Mouse (Mus musculus): ENCODE measurements around the gene Angptl8. TPM values are rescaled to one million over a fixed set of nuclear protein-coding genes. Genes with fewer than 3 reads are reported as not detected.
"Not testable (repeated sequence)": the region's sequence is repeated elsewhere in the genome, so short reads cannot be mapped to it uniquely, and the experiment has no call there.

Gene Angptl8
- total RNA-seq (2021), result not detected
- long read RNA-seq, experiment 1, partial matches to known transcripts, result 0 of 2 reads
- long read RNA-seq, experiment 1, other reads (novel, unspliced or antisense), result 2 of 2 reads
- long read RNA-seq, experiment 2, result 0 reads

GRCm38 (mm10) chr9:21835258-21835912, at the start of gene Angptl8:
Gene Angptl8, plus strand, starts transcription at chr9:21835510.
- peak; percentile 48 to 55 for DNase-seq
- intact Hi-C loops (cut with DNase I), result no loop called here

GRCm38 (mm10) chr9:21786309-21786708, 49.0 kb upstream of the Angptl8 start:
- intact Hi-C loops (cut with DNase I), result loop anchor here (2.0 kb wide), 1 partner anchor 18 kb away; no protein-coding TSS in a partner anchor
- DNase-seq, result not testable (repeated sequence)

GRCm38 (mm10) chr9:21786906-21787305, 48.4 kb upstream of the Angptl8 start:
- intact Hi-C loops (cut with DNase I), result loop anchor here (1.0 to 2.0 kb wide), 2 partner anchors 18 to 82 kb away; no protein-coding TSS in a partner anchor
- DNase-seq, result peak; percentile 80 to 81

- intact Hi-C loops (cut with DNase I), result loop anchor here (1.0 to 2.0 kb wide), 2 partner anchors 17 to 82 kb away; no protein-coding TSS in a partner anchor
- no peak for DNase-seq
These were observed 47.7 kb upstream of the Angptl8 start for GRCm38 (mm10) chr9:21787654-21788053.

- intact Hi-C loops (cut with DNase I), result no loop called here
- no peak for DNase-seq
These were observed 47.1 kb upstream of the Angptl8 start for GRCm38 (mm10) chr9:21788234-21788633.

GRCm38 (mm10) chr9:21791861-21792260, 43.4 kb upstream of the Angptl8 start:
- peak; percentile 72 for DNase-seq
- intact Hi-C loops (cut with DNase I), result no loop called here

- peak in 1 of 2 experiments; percentile 54 for DNase-seq
- intact Hi-C loops (cut with DNase I), result no loop called here
These were observed 42.7 kb upstream of the Angptl8 start for GRCm38 (mm10) chr9:21792644-21793043.

- intact Hi-C loops (cut with DNase I); DNase-seq: not testable (repeated sequence)
These were observed 41.8 kb upstream of the Angptl8 start for GRCm38 (mm10) chr9:21793507-21793906.

GRCm38 (mm10) chr9:21794344-21794834, 40.9 kb upstream of the Angptl8 start:
- DNase-seq, result no peak
- intact Hi-C loops (cut with DNase I), result no loop called here

- intact Hi-C loops (cut with DNase I), result no loop called here
- DNase-seq, result no peak
These were observed 40.4 kb upstream of the Angptl8 start for GRCm38 (mm10) chr9:21794925-21795324.

- intact Hi-C loops (cut with DNase I), result no loop called here
These were observed 39.7 kb upstream of the Angptl8 start for GRCm38 (mm10) chr9:21795579-21795978.

GRCm38 (mm10) chr9:21796259-21796658, 39.1 kb upstream of the Angptl8 start:
- DNase-seq, result no peak

More at GRCm38 (mm10) chr9:21795579-21795978, 39.7 kb upstream of the Angptl8 start:
- DNase-seq, result no peak

GRCm38 (mm10) chr9:21796919-21797318, 38.4 kb upstream of the Angptl8 start:
- DNase-seq, result no peak
- intact Hi-C loops (cut with DNase I), result loop anchor here (2.0 kb wide), 1 partner anchor 28 kb away; no protein-coding TSS in a partner anchor

More at GRCm38 (mm10) chr9:21796259-21796658, 39.1 kb upstream of the Angptl8 start:
- intact Hi-C loops (cut with DNase I), result loop anchor here (2.0 kb wide), 1 partner anchor 27 kb away; no protein-coding TSS in a partner anchor

GRCm38 (mm10) chr9:21797921-21798344, 37.4 kb upstream of the Angptl8 start:
- intact Hi-C loops (cut with DNase I), result loop anchor here (2.0 kb wide), 1 partner anchor 29 kb away; no protein-coding TSS in a partner anchor
- peak; percentile 83 to 86 for DNase-seq

- intact Hi-C loops (cut with DNase I), result no loop called here
- peak; percentile 93 to 96 for DNase-seq
These were observed 36.8 kb upstream of the Angptl8 start, which contains the start of gene Kank2 for GRCm38 (mm10) chr9:21798345-21799009. Gene Kank2, minus strand, starts transcription at chr9:21798744.

- no peak for DNase-seq
- intact Hi-C loops (cut with DNase I), result no loop called here
These were observed 36.3 kb upstream of the Angptl8 start for GRCm38 (mm10) chr9:21799010-21799350.

GRCm38 (mm10) chr9:21801121-21801520, 34.2 kb upstream of the Angptl8 start:
- intact Hi-C loops (cut with DNase I), result loop anchor here (5.0 to 10.0 kb wide), 2 partner anchors 99 to 196 kb away; no protein-coding TSS in a partner anchor
- no peak for DNase-seq

GRCm38 (mm10) chr9:21801591-21801990, 33.7 kb upstream of the Angptl8 start:
- intact Hi-C loops (cut with DNase I), result loop anchor here (5.0 to 10.0 kb wide), 2 partner anchors 99 to 197 kb away; no protein-coding TSS in a partner anchor
- no peak for DNase-seq

- intact Hi-C loops (cut with DNase I), result loop anchor here (1.0 to 10.0 kb wide), 4 partner anchors 17 to 199 kb away; no protein-coding TSS in a partner anchor
- DNase-seq, result peak; percentile 88 to 94
These were observed 31.2 kb upstream of the Angptl8 start for GRCm38 (mm10) chr9:21803986-21804644.

- intact Hi-C loops (cut with DNase I), result loop anchor here (10.0 kb wide), 1 partner anchor 202 kb away; no protein-coding TSS in a partner anchor
- DNase-seq, result no peak
These were observed 28.9 kb upstream of the Angptl8 start for GRCm38 (mm10) chr9:21806363-21806762.
